Mouse (Mus musculus): ENCODE results near the gene Zfp217. TPM values are rescaled to one million over a fixed set of nuclear protein-coding genes. Genes with fewer than 3 reads are reported as not detected.
"Not testable (repeated sequence)": the region's sequence is repeated elsewhere in the genome, so short reads cannot be mapped to it uniquely, and the experiment has no call there.

Zfp217 gene
- polyA plus RNA-seq, 1 experiment from 2014 or later, result 3.4 TPM

GRCm38 (mm10) chr2:170185137-170185837, 37.4 kb upstream of the Zfp217 start:
- Histone ChIP-seq H3K4me3 (ENCODE audit: control insufficient read depth in 1 of 2, insufficient read depth in 1 of 2, low read depth in 1 of 2, low read length in 2 of 2) (peak overlapping the region; percentile 54 to 71; a peak in 3 of 4 replicates), H3K27ac (replicated peaks in 1 of 2; ENCODE audit: control insufficient read depth in 1 of 2, insufficient read depth in 1 of 2, low read depth in 2 of 2, low read length in 2 of 2) (peak overlapping the region; percentile 68 to 76), H3K27me3 (ENCODE audit: control insufficient read depth, insufficient read depth, low read length) (no peaks in the 10 kb centered on the region), H3K36me3 (ENCODE audit: control insufficient read depth, insufficient read depth, low read length) (no peaks in the 10 kb centered on the region), H3K9me3 (ENCODE audit: control insufficient read depth, low read length) (no peaks in the 10 kb centered on the region), H3K4me2 (ENCODE audit: low read length) (peak overlapping the region; percentile 74), H3K9ac (ENCODE audit: low read length) (peak overlapping the region; percentile 74), H3K4me1 (ENCODE audit: control insufficient read depth in 2 of 2, insufficient read depth in 2 of 2, low read length in 2 of 2) (peaks cover 6 to 16% of the 10 kb centered on the region in 2 experiments)
- no peak for ATAC-seq (ENCODE audit: insufficient number of reproducible peaks, insufficient read depth, low FRiP score, low read depth)
- 60% methylated on average over 4 of the region's 4 CpGs for WGBS

DNA sequence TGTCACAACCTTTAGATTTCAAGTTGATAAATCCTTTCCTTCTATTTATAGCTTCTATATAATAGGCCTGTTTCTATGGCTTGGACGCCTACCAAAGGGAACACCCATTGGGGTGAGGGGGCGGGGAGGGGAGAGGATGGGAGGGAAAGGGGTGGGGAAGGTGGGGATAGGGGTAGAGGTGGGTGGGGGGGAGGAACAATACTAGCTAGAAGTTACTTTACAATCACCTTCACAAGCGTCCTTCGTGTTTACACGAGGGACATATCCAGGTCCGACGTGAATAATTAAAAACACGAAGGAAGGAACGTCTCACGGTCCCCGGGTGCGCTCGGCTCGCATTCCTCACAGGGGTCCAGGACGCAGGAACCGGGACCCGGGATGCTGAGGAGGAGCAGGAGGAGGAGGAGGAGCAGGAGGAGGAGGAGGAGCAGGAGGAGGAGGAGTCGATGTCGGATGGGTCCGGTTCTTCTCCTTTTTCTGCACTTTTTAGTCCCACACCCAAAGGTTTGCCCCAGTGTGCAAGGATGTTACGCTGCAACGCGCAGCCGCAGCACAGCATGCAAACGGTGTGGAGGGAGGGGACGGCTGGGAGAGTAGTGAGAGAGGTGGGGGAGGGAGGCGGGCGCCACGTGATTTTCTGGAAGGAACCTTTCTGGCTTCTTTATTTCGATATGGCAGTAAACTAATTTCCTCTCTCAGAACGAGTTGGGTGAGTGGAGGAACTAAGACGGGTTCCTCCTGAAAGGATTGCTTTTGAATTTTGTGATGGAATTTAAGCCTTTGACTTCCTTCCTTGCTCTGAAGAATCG, 36.5 kb upstream of the Zfp217 start:
- H3K4me3 ChIP-seq (ENCODE audit: control insufficient read depth in 1 of 2, insufficient read depth in 1 of 2, low read depth in 1 of 2, low read length in 2 of 2), result peak overlapping the region; percentile 54 to 71
- H3K27ac ChIP-seq (replicated peaks in 1 of 2; ENCODE audit: control insufficient read depth in 1 of 2, insufficient read depth in 1 of 2, low read depth in 2 of 2, low read length in 2 of 2), result peak overlapping the region; percentile 76 to 79
- peak overlapping the region; percentile 74 for H3K4me2 ChIP-seq (ENCODE audit: low read length)
- H3K9ac ChIP-seq (ENCODE audit: low read length), result peak overlapping the region; percentile 74
- H3K36me3 ChIP-seq (ENCODE audit: control insufficient read depth, insufficient read depth, low read length), result no peaks in the 10 kb centered on the region
- H3K9me3 ChIP-seq (ENCODE audit: control insufficient read depth, low read length), result no peaks in the 10 kb centered on the region
- peaks cover 6 to 16% of the 10 kb centered on the region in 2 experiments for H3K4me1 ChIP-seq (ENCODE audit: control insufficient read depth in 2 of 2, insufficient read depth in 2 of 2, low read length in 2 of 2)
- whole genome bisulfite sequencing, result under 1% methylated on average over 33 of the region's 33 CpGs
- no peaks in the 10 kb centered on the region for H3K27me3 ChIP-seq (ENCODE audit: control insufficient read depth, insufficient read depth, low read length)
- peak; percentile 81; the same call in 1 of the 2 replicates for ATAC-seq (ENCODE audit: insufficient number of reproducible peaks, insufficient read depth, low FRiP score, low read depth)

- Histone ChIP-seq H3K27ac (replicated peaks in 1 of 2; ENCODE audit: control insufficient read depth in 1 of 2, insufficient read depth in 1 of 2, low read depth in 2 of 2, low read length in 2 of 2) (peak overlapping the region in 1 of 2 experiments; percentile 76; a peak in 3 of 4 replicates), H3K9me3 (ENCODE audit: control insufficient read depth, low read length) (no peaks in the 10 kb centered on the region), H3K36me3 (ENCODE audit: control insufficient read depth, insufficient read depth, low read length) (no peaks in the 10 kb centered on the region), H3K27me3 (ENCODE audit: control insufficient read depth, insufficient read depth, low read length) (no peaks in the 10 kb centered on the region), H3K9ac (ENCODE audit: low read length) (no peak overlapping the region), H3K4me3 (ENCODE audit: control insufficient read depth in 1 of 2, insufficient read depth in 1 of 2, low read depth in 1 of 2, low read length in 2 of 2) (peak overlapping the region in 1 of 2 experiments; percentile 54; a peak in 1 of 4 replicates), H3K4me2 (ENCODE audit: low read length) (peak overlapping the region; percentile 74), H3K4me1 (ENCODE audit: control insufficient read depth in 2 of 2, insufficient read depth in 2 of 2, low read length in 2 of 2) (peaks cover 6 to 16% of the 10 kb centered on the region in 2 experiments)
- 71% methylated on average over 4 of the region's 4 CpGs for WGBS
- ATAC-seq (ENCODE audit: insufficient number of reproducible peaks, insufficient read depth, low FRiP score, low read depth), result no peak
Measured at GRCm38 (mm10) chr2:170183851-170184174, 35.9 kb upstream of the Zfp217 start.

DNA sequence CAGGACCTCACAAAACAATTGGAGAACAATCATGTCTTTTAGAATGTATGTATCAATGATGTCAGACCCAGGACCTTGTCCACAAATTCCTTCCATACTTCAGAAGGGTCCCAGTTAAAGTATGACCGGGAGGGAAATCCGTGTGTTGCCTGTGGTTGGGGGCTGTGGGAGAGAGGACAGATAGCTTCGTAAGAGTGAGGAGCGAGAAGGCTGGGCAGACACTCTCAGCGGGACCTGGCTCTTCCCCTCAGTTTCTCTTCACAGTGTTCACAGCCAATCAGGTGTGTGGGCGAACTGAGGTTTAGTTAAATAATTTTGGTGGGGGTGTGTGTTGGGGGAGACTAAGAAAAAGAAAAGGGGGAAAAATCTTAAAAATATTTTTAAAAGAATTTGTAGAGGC, 34.0 kb upstream of the Zfp217 start:
- H3K4me1 ChIP-seq (ENCODE audit: control insufficient read depth in 2 of 2, insufficient read depth in 2 of 2, low read length in 2 of 2), result peaks cover 10 to 26% of the 10 kb centered on the region in 2 experiments
- WGBS, result 69% methylated on average over 6 of the region's 6 CpGs
- H3K27ac ChIP-seq (replicated peaks in 1 of 2; ENCODE audit: control insufficient read depth in 1 of 2, insufficient read depth in 1 of 2, low read depth in 2 of 2, low read length in 2 of 2), result no peak overlapping the region
- H3K27me3 ChIP-seq (ENCODE audit: control insufficient read depth, insufficient read depth, low read length), result no peaks in the 10 kb centered on the region
- H3K4me2 ChIP-seq (ENCODE audit: low read length), result no peak overlapping the region
- H3K9me3 ChIP-seq (ENCODE audit: control insufficient read depth, low read length), result no peaks in the 10 kb centered on the region
- no peaks in the 10 kb centered on the region for H3K36me3 ChIP-seq (ENCODE audit: control insufficient read depth, insufficient read depth, low read length)
- H3K4me3 ChIP-seq (ENCODE audit: control insufficient read depth in 1 of 2, insufficient read depth in 1 of 2, low read depth in 1 of 2, low read length in 2 of 2), result no peak overlapping the region
- no peak overlapping the region for H3K9ac ChIP-seq (ENCODE audit: low read length)
- no peak for ATAC-seq (ENCODE audit: insufficient number of reproducible peaks, insufficient read depth, low FRiP score, low read depth)

GRCm38 (mm10) chr2:170180769-170181168, 32.9 kb upstream of the Zfp217 start:
- peaks cover 12 to 34% of the 10 kb centered on the region in 2 experiments for H3K4me1 ChIP-seq (ENCODE audit: control insufficient read depth in 2 of 2, insufficient read depth in 2 of 2, low read length in 2 of 2)
- H3K4me2 ChIP-seq (ENCODE audit: low read length); H3K4me3 ChIP-seq (ENCODE audit: control insufficient read depth in 1 of 2, insufficient read depth in 1 of 2, low read depth in 1 of 2, low read length in 2 of 2); H3K27ac ChIP-seq (replicated peaks in 1 of 2; ENCODE audit: control insufficient read depth in 1 of 2, insufficient read depth in 1 of 2, low read depth in 2 of 2, low read length in 2 of 2); H3K27me3 ChIP-seq (ENCODE audit: control insufficient read depth, insufficient read depth, low read length); H3K9me3 ChIP-seq (ENCODE audit: control insufficient read depth, low read length); H3K9ac ChIP-seq (ENCODE audit: low read length); ATAC-seq (ENCODE audit: insufficient number of reproducible peaks, insufficient read depth, low FRiP score, low read depth); H3K36me3 ChIP-seq (ENCODE audit: control insufficient read depth, insufficient read depth, low read length): not testable (repeated sequence)
- WGBS, result 92% methylated on average over 3 of the region's 3 CpGs

DNA sequence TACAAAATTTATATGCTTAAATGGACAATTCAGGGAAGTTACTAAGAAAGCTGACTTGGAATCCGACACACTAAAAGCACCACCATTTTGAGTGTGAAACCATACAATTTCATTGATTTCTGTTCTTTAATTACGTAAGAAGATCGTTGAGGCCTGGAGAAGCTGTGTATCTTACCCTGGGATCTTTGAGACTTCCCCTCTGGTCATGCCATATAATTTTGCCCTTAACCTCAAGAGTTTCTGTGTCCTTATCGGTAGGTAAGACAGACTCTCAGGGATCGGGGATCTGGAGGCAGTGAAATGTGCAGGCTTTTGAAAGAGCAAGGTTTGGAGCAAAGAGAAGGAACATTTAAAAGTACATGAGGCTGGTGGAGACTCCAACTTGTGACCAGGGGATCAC, 31.4 kb upstream of the Zfp217 start:
- no peaks in the 10 kb centered on the region for H3K27me3 ChIP-seq (ENCODE audit: control insufficient read depth, insufficient read depth, low read length)
- 88% methylated on average over 5 of the region's 5 CpGs for WGBS
- no peaks in the 10 kb centered on the region for H3K36me3 ChIP-seq (ENCODE audit: control insufficient read depth, insufficient read depth, low read length)
- H3K4me3 ChIP-seq (ENCODE audit: control insufficient read depth in 1 of 2, insufficient read depth in 1 of 2, low read depth in 1 of 2, low read length in 2 of 2), result no peak overlapping the region
- ATAC-seq (ENCODE audit: insufficient number of reproducible peaks, insufficient read depth, low FRiP score, low read depth), result no peak
- H3K4me1 ChIP-seq (ENCODE audit: control insufficient read depth in 2 of 2, insufficient read depth in 2 of 2, low read length in 2 of 2), result peaks cover 10 to 40% of the 10 kb centered on the region in 2 experiments
- H3K27ac ChIP-seq (replicated peaks in 1 of 2; ENCODE audit: control insufficient read depth in 1 of 2, insufficient read depth in 1 of 2, low read depth in 2 of 2, low read length in 2 of 2), result no peak overlapping the region
- no peaks in the 10 kb centered on the region for H3K9me3 ChIP-seq (ENCODE audit: control insufficient read depth, low read length)
- H3K9ac ChIP-seq (ENCODE audit: low read length), result no peak overlapping the region
- no peak overlapping the region for H3K4me2 ChIP-seq (ENCODE audit: low read length)

- H3K36me3 ChIP-seq (ENCODE audit: control insufficient read depth, insufficient read depth, low read length), result no peaks in the 10 kb centered on the region
- peaks cover 17 to 42% of the 10 kb centered on the region in 2 experiments for H3K4me1 ChIP-seq (ENCODE audit: control insufficient read depth in 2 of 2, insufficient read depth in 2 of 2, low read length in 2 of 2)
- 30% methylated on average over 8 of the region's 8 CpGs for WGBS
- peak overlapping the region; percentile 14 to 24; a peak in 1 of 4 replicates for H3K27ac ChIP-seq (replicated peaks in 1 of 2; ENCODE audit: control insufficient read depth in 1 of 2, insufficient read depth in 1 of 2, low read depth in 2 of 2, low read length in 2 of 2)
- H3K9me3 ChIP-seq (ENCODE audit: control insufficient read depth, low read length), result no peaks in the 10 kb centered on the region
- no peaks in the 10 kb centered on the region for H3K27me3 ChIP-seq (ENCODE audit: control insufficient read depth, insufficient read depth, low read length)
- ATAC-seq (ENCODE audit: insufficient number of reproducible peaks, insufficient read depth, low FRiP score, low read depth), result no peak
- H3K4me3 ChIP-seq (ENCODE audit: control insufficient read depth in 1 of 2, insufficient read depth in 1 of 2, low read depth in 1 of 2, low read length in 2 of 2), result no peak overlapping the region
- peak overlapping the region; percentile 36; the same call in 1 of the 2 replicates for H3K9ac ChIP-seq (ENCODE audit: low read length)
- H3K4me2 ChIP-seq (ENCODE audit: low read length), result peak overlapping the region; percentile 52
Measured at GRCm38 (mm10) chr2:170177323-170177722, 29.4 kb upstream of the Zfp217 start.
